Mouse (Mus musculus): ENCODE measurements around the gene Cdk16.

- TF ChIP-seq CTCF (IDR thresholded peaks at IDR 0.05; ENCODE audit: low read depth), result no peak
- no peak for TF ChIP-seq EP300 (optimal IDR thresholded peaks at IDR 0.05)
These were observed 17.3 kb downstream of the Cdk16 start for GRCm38 (mm10) chrX:20705083-20705402.

Measured in stomach, postnatal 0 days (tissue).